Mouse (Mus musculus): ENCODE data around the gene A930017K11Rik. TPM values are rescaled to one million over a fixed set of nuclear protein-coding genes. Genes with fewer than 3 reads are reported as not detected.

A930017K11Rik gene
- polyA plus RNA-seq, 1 experiment from 2014 or later: 0.05 TPM

DNA sequence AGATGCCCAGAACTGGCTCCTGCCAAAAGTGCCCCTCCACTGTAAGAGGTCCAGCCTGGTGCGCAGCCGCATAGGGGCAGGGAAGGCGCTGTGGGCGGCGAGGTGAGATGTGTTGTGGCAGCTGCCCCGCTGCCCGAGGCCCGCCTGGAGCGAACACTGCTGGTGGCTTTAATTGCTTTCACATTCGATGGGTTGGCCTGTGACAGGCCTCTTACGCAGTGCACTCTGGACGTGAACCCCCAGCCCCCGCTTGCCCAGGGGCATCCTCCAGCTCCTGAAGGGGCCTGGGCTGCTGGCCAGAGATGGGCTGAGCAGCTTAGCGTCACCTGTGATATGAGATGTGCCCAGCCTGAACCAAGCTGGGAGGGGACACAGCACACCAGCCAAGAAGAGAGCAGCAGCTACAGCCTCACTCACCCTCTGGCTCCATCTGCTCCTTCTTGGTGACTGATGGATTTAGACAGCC, 5.3 kb upstream of the A930017K11Rik start:
- no peak for ATAC-seq (replicated peaks; ENCODE audit: insufficient number of reproducible peaks, insufficient read depth, low FRiP score, low read depth)
- 84% methylated on average over 14 of the region's 14 CpGs for WGBS
- 0 out of 2 replicates have a peak, but pooled peaks cover 16% of the 10 kb centered on the region for H3K36me3 ChIP-seq
- H3K4me2 ChIP-seq: no peak overlapping the region
- no peaks in the 10 kb centered on the region for H3K9me3 ChIP-seq (replicated peaks)
- H3K4me3 ChIP-seq: no peak overlapping the region
- peaks cover 16% of the 10 kb centered on the region for H3K27me3 ChIP-seq
- no peak overlapping the region for H3K9ac ChIP-seq
- no peaks in the 10 kb centered on the region for H3K4me1 ChIP-seq (replicated peaks)
- no peak overlapping the region for H3K27ac ChIP-seq

DNA sequence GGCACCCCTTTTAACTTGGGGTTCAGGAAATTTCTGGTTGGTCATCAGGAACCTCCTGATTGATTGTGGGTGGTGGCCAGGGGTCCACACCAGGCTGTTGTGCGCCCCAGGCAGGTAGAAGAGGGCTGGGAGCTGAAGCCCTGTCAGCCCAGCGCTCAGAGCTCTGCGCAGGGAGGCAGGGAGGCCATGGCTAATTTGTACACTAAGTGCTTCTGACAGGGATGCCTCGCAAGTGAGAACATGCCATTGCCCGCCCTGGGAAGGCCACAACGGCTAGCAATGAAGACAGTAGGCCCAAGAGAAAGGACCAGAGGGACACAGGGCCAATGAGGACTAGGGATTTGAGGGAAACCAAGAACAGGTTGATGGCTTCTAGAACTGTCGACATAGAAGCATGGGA, 4.3 kb upstream of the A930017K11Rik start:
- H3K4me3 ChIP-seq: no peak overlapping the region
- no peak overlapping the region for H3K27ac ChIP-seq
- no peak overlapping the region for H3K4me2 ChIP-seq
- H3K36me3 ChIP-seq: 0 out of 2 replicates have a peak, but pooled peaks cover 16% of the 10 kb centered on the region
- no peak for ATAC-seq (replicated peaks; ENCODE audit: insufficient number of reproducible peaks, insufficient read depth, low FRiP score, low read depth)
- no peaks in the 10 kb centered on the region for H3K9me3 ChIP-seq (replicated peaks)
- H3K9ac ChIP-seq: no peak overlapping the region
- peaks cover 26% of the 10 kb centered on the region for H3K27me3 ChIP-seq
- H3K4me1 ChIP-seq (replicated peaks): peaks cover 9% of the 10 kb centered on the region
- WGBS: 79% methylated on average over 7 of the region's 7 CpGs

DNA sequence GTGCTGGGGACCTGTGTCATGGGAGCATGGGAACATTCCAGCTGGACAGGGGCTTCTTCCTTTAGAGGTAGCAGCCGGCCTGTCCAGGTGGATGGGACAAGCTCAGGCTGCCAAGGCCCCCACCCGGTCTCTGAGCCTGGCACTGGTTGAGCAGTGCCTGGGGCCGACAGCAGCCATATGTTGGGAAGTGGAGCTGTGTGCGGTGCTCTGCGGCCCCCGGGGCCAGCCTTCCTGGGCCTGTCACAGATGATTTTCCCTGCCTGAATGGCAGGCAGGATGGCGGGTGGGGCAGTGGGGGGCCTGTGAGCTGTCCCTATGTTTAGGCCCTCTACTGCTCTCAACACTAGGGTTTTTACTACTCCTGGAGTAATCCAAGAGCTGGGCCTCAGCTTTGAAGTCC, 3.8 kb upstream of the A930017K11Rik start:
- Histone ChIP-seq H3K4me3 (no peak overlapping the region), H3K27me3 (peaks cover 30% of the 10 kb centered on the region), H3K9ac (no peak overlapping the region), H3K4me1 (replicated peaks) (peaks cover 13% of the 10 kb centered on the region), H3K4me2 (no peak overlapping the region), H3K9me3 (replicated peaks) (no peaks in the 10 kb centered on the region), H3K36me3 (0 out of 2 replicates have a peak, but pooled peaks cover 16% of the 10 kb centered on the region), H3K27ac (no peak overlapping the region)
- 71% methylated on average over 7 of the region's 7 CpGs for WGBS
- ATAC-seq (replicated peaks; ENCODE audit: insufficient number of reproducible peaks, insufficient read depth, low FRiP score, low read depth): no peak

DNA sequence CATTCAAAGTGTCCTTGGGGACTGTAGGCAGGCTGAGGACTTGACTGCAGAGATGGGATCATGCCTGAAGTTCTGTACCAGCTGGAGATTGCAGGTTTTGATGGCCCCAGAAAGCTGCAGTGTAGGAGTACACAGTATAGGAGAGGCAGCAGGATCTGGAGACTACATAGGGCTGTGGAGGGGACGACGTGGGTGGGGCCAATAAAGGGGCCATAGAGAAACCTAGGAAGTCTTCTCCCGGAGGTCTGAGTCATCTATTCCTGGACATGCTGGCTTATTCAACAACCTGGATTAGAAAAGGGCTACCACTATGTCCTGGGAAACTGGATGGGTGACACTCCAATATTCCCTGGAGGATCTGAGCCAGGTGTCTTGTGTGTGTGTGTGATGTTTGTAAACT, 3.4 kb upstream of the A930017K11Rik start:
- WGBS: 33% methylated on average over 3 of the region's 3 CpGs
- no peak overlapping the region for H3K9ac ChIP-seq
- H3K36me3 ChIP-seq: 0 out of 2 replicates have a peak, but pooled peaks cover 14% of the 10 kb centered on the region
- no peak overlapping the region for H3K4me2 ChIP-seq
- peaks cover 16% of the 10 kb centered on the region for H3K4me1 ChIP-seq (replicated peaks)
- no peak for ATAC-seq (replicated peaks; ENCODE audit: insufficient number of reproducible peaks, insufficient read depth, low FRiP score, low read depth)
- no peaks in the 10 kb centered on the region for H3K9me3 ChIP-seq (replicated peaks)
- no peak overlapping the region for H3K27ac ChIP-seq
- H3K4me3 ChIP-seq: no peak overlapping the region
- H3K27me3 ChIP-seq: peaks cover 35% of the 10 kb centered on the region

DNA sequence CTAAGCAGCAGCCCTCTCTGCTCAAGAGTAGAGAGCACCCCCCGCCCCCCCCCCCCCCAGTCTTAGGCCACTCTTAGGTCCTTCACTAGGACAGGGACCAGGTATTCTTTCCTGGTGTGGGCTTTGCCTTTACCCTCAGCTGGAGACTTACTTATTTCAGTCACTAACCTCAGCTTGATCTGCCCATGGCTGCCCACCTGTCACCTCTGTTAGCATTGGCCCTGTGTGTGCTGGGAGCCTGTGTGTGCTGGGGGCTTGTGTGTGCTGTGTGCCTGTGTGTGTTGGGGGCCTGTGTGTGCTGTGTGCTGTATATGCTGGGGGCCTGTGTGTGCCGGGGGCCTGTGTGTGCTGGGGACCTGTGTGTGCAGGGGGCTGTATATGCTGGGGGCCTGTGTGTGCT, 2.3 kb upstream of the A930017K11Rik start:
- Histone ChIP-seq H3K36me3 (0 out of 2 replicates have a peak, but pooled peaks cover 12% of the 10 kb centered on the region), H3K4me3 (no peak overlapping the region), H3K9ac (no peak overlapping the region), H3K4me1 (replicated peaks) (peaks cover 16% of the 10 kb centered on the region), H3K4me2 (no peak overlapping the region), H3K27me3 (peaks cover 46% of the 10 kb centered on the region), H3K9me3 (replicated peaks) (no peaks in the 10 kb centered on the region), H3K27ac (no peak overlapping the region)
- ATAC-seq (replicated peaks; ENCODE audit: insufficient number of reproducible peaks, insufficient read depth, low FRiP score, low read depth): no peak
- 88% methylated on average over 1 of the region's 2 CpGs for WGBS

DNA sequence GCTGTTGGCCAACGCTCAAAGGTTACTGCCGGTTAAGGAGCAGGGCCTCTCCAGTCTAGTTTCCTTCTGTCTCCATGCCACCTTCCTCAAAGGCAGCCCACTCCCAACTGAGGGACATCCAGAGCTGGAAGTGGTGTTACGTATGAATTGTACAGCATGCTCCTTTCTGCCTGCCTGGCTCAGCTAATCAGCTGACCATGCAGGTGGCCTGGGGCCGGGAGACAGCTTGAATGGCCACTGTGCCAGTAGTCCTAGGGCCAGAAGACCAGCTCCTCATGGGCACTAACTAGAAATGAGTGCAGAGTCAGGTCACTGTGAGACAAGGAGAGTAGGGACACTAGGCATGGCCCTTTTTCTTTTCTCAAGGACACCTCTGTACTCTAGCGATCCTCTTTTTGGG, 796 bp upstream of the A930017K11Rik start:
- H3K4me1 ChIP-seq (replicated peaks): peaks cover 16% of the 10 kb centered on the region
- no peak overlapping the region for H3K9ac ChIP-seq
- peaks cover 49% of the 10 kb centered on the region for H3K27me3 ChIP-seq
- H3K9me3 ChIP-seq (replicated peaks): no peaks in the 10 kb centered on the region
- no peak for ATAC-seq (replicated peaks; ENCODE audit: insufficient number of reproducible peaks, insufficient read depth, low FRiP score, low read depth)
- H3K4me3 ChIP-seq: no peak overlapping the region
- H3K36me3 ChIP-seq: 0 out of 2 replicates have a peak, but pooled peaks cover under 1% of the 10 kb centered on the region
- no peak overlapping the region for H3K27ac ChIP-seq
- 76% methylated on average over 5 of the region's 5 CpGs for WGBS
- no peak overlapping the region for H3K4me2 ChIP-seq

DNA sequence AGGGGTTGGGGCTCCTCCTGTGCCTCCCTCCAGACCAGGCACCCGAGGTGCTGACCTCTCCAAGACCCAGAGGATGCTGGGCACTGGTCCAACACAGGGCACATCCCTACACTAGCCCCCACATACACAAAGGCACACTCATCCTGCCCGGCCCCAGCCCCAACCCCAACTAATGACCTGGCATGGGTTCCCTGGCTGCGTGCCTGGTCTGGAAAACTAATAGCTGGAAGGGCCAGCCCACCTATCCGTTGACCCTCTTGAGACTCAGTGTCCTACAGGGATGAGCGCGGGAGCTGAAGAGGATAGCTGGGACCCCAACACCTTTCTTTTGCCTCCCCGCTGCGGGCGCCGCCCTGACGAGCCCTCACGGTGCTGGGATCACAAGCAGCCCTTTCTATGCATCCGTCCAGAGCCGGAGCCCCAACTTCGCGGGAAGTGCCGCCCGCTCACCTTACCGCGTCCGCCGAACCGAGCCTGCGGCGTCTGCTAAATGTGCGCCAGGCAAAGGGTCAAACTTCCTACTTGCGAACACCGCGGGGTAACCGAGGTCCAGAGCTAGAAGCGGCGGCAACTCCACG, 1.1 kb downstream of the A930017K11Rik start:
- Histone ChIP-seq H3K27me3 (peaks cover 49% of the 10 kb centered on the region), H3K9ac (peak overlapping the region; percentile 41; the same call in 1 of the 2 replicates)
- ATAC-seq (replicated peaks; ENCODE audit: insufficient number of reproducible peaks, insufficient read depth, low FRiP score, low read depth): no peak

DNA sequence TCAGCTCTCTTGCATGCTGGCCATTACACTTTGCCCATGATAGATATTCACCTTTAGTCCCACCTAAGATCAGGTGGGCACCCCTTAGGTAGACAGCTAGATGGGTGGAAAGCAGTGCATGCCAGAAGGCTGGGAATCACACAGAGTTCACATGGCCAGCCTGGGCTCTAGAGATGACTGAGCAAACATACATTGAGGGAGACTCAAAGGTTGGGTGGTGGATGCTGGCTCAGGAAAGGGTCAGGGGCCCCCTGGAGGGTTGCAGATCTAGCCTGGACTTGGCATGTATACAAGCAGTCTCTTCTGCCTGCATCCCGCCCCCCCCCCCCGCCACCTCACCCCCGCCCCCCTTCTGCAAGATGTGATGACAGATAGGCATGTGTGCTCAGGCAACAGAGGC, 1.7 kb downstream of the A930017K11Rik start:
- no peak for ATAC-seq (replicated peaks; ENCODE audit: insufficient number of reproducible peaks, insufficient read depth, low FRiP score, low read depth)
- H3K4me2 ChIP-seq: no peak overlapping the region
- H3K9me3 ChIP-seq (replicated peaks): no peaks in the 10 kb centered on the region
- peaks cover 16% of the 10 kb centered on the region for H3K4me1 ChIP-seq (replicated peaks)
- H3K9ac ChIP-seq: no peak overlapping the region
- no peak overlapping the region for H3K4me3 ChIP-seq
- H3K27ac ChIP-seq: no peak overlapping the region
- no peaks in the 10 kb centered on the region for H3K36me3 ChIP-seq
- 10% methylated on average over 3 of the region's 3 CpGs for WGBS
- peaks cover 49% of the 10 kb centered on the region for H3K27me3 ChIP-seq

More for the DNA sequence above, 1.1 kb downstream of the A930017K11Rik start:
- no peak overlapping the region for H3K27ac ChIP-seq
- H3K4me2 ChIP-seq: peak overlapping the region; percentile 84
- H3K36me3 ChIP-seq: no peaks in the 10 kb centered on the region
- under 1% methylated on average over 33 of the region's 33 CpGs for WGBS
- peak overlapping the region; percentile 52 for H3K4me3 ChIP-seq
- H3K4me1 ChIP-seq (replicated peaks): peaks cover 16% of the 10 kb centered on the region
- no peaks in the 10 kb centered on the region for H3K9me3 ChIP-seq (replicated peaks)

DNA sequence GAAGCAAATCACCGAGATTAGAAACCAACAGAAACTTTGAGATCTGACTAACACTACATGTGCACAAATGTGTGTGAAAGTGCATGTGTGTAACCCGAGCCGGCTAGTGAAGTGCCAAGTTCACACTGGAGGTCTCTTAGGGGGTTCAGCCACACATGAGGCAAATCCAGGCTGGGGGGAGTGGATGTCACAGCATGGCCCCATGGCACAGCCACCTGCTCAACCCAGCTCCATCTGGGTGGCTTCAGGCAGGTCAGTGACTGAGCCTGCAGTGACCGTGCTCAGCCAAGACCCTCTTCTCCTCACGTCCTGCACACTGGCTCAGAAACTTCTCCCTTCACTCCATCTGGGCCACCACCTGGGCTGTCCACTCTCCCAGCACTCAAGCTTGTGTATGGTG, 2.4 kb downstream of the A930017K11Rik start:
- 72% methylated on average over 5 of the region's 5 CpGs for WGBS
- Histone ChIP-seq H3K4me2 (no peak overlapping the region), H3K36me3 (no peaks in the 10 kb centered on the region), H3K9ac (no peak overlapping the region), H3K27ac (no peak overlapping the region), H3K4me1 (replicated peaks) (peaks cover 16% of the 10 kb centered on the region), H3K9me3 (replicated peaks) (no peaks in the 10 kb centered on the region), H3K4me3 (no peak overlapping the region), H3K27me3 (peaks cover 49% of the 10 kb centered on the region)
- no peak for ATAC-seq (replicated peaks; ENCODE audit: insufficient number of reproducible peaks, insufficient read depth, low FRiP score, low read depth)

DNA sequence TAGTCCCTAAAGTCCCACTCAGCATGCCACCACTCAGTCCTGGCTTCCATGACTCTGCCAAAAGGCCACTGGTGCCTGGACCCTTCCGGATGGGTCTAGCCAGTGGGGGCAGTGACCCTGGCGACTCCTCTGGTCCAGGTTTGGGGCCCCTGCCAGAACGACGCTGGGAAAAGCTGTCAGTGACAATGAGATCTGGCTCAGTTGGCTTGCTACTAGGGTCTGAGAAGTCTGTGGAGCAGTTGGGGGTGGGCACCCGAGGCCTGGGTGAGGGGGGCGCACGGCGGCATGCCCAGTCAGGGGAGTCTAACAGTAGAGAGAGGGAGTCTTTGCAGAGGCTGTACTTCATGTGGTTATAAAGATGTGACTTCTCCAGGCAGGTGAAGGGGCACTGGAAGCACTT, 4.3 kb downstream of the A930017K11Rik start:
- Histone ChIP-seq H3K9ac (no peak overlapping the region), H3K4me2 (no peak overlapping the region), H3K36me3 (no peaks in the 10 kb centered on the region), H3K4me3 (no peak overlapping the region), H3K27ac (no peak overlapping the region), H3K27me3 (peaks cover 37% of the 10 kb centered on the region), H3K4me1 (replicated peaks) (peaks cover 16% of the 10 kb centered on the region), H3K9me3 (replicated peaks) (no peaks in the 10 kb centered on the region)
- no peak for ATAC-seq (replicated peaks; ENCODE audit: insufficient number of reproducible peaks, insufficient read depth, low FRiP score, low read depth)
- WGBS: 70% methylated on average over 8 of the region's 8 CpGs

DNA sequence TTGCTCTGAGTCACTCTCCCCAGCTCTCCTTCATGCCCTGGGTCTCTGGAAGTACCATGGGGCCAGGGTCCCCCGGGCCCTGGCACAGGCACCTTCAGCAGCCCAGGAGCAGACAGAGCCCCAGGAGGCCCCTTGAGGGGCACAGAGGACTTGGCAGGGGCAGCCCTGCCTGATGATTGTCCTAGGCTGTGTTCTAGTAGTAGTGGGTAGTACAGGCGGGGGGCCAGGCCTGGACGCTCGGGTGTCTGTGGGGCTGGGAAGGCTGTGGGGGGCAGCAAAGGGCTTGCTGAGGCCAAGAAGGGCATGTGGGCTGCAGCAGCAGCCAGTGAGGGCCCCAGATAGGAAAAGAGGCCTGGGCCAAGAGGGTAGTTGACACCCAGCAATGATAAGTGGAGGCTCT, 4.8 kb downstream of the A930017K11Rik start:
- H3K9ac ChIP-seq: no peak overlapping the region
- WGBS: 60% methylated on average over 4 of the region's 4 CpGs
- H3K27ac ChIP-seq: no peak overlapping the region

DNA sequence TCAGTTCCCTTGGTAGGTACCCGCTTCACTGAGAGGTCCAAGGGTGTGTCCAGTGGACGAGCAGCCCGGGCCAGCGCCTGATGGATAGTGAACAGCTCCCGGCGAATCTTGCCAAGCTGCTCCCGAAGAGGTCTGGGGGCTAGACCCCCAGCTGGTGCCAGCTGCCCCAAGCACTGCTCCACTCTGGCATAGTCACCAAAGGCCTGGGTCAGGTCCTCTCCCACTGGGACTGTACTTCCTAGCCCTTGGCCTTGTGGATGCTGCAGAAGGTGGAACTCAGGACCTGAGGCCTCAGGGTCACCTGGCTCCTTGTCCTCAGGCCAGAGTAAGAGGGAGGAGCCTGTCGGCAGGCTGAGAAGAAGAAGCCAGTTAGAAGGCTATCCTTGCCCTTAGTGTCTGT, 5.5 kb downstream of the A930017K11Rik start:
- no peak overlapping the region for H3K4me3 ChIP-seq
- 78% methylated on average over 8 of the region's 8 CpGs for WGBS

More for the DNA sequence above, 4.8 kb downstream of the A930017K11Rik start:
- peaks cover 16% of the 10 kb centered on the region for H3K4me1 ChIP-seq (replicated peaks)
- H3K9me3 ChIP-seq (replicated peaks): no peaks in the 10 kb centered on the region
- H3K27me3 ChIP-seq: peaks cover 33% of the 10 kb centered on the region
- no peak for ATAC-seq (replicated peaks; ENCODE audit: insufficient number of reproducible peaks, insufficient read depth, low FRiP score, low read depth)
- H3K4me3 ChIP-seq: no peak overlapping the region
- no peak overlapping the region for H3K4me2 ChIP-seq
- H3K36me3 ChIP-seq: no peaks in the 10 kb centered on the region

More for the DNA sequence above, 5.5 kb downstream of the A930017K11Rik start:
- Histone ChIP-seq H3K9me3 (replicated peaks) (no peaks in the 10 kb centered on the region), H3K4me1 (replicated peaks) (peaks cover 16% of the 10 kb centered on the region), H3K9ac (no peak overlapping the region), H3K4me2 (no peak overlapping the region), H3K27ac (no peak overlapping the region), H3K27me3 (peaks cover 26% of the 10 kb centered on the region), H3K36me3 (no peaks in the 10 kb centered on the region)
- no peak for ATAC-seq (replicated peaks; ENCODE audit: insufficient number of reproducible peaks, insufficient read depth, low FRiP score, low read depth)

Measured in heart, embryonic 15.5 days (tissue).